In genomic region chr17:48538328-48538727, GRCm38 (mm10) we compare ENCODE assay signal across 8 mouse cellular contexts.
DNase-seq lines count a peak whose midpoint lies in the region; ATAC-seq lines count a peak whose summit lies in the region.

No protein-coding gene starts in this region.

- H3K27ac ChIP-seq in liver, embryonic 13.5 days, result no peak overlapping the region
- no peak overlapping the region for H3K27ac ChIP-seq in liver, embryonic 11.5 days (ENCODE audit: low read depth, low read length)

- WGBS in liver, embryonic 13.5 days (ENCODE audit: insufficient replicate concordance), result 68% methylated on average over 5 of the region's 5 CpGs
- 74% methylated on average over 5 of the region's 5 CpGs for WGBS in liver, embryonic 11.5 days

- no peak overlapping the region for H3K9ac ChIP-seq in liver, embryonic 13.5 days
- no peak overlapping the region for H3K9ac ChIP-seq in liver, embryonic 11.5 days (ENCODE audit: low read depth, low read length)

- peak; percentile 26 to 38 for DNase-seq in cerebellum, postnatal 36 days
- peak; percentile 23 for DNase-seq in liver, embryonic 13.5 days
- no peak for DNase-seq in liver, embryonic 11.5 days (ENCODE audit: low spot score)
- peak; percentile 38 for DNase-seq in brain, adult 2 months (ENCODE audit: low read depth, low spot score)
- DNase-seq in urinary bladder, postnatal 25 days (ENCODE audit: low spot score), result no peak

- no peaks in the 10 kb centered on the region; the same call in 1 of the 2 replicates for H3K27me3 ChIP-seq in liver, embryonic 13.5 days
- no peaks in the 10 kb centered on the region for H3K27me3 ChIP-seq in liver, embryonic 11.5 days (replicated peaks; ENCODE audit: control insufficient read depth, insufficient read depth, low read length)

- ATAC-seq in cerebellum, adult (ENCODE audit: insufficient number of reproducible peaks, low FRiP score, low TSS enrichment), result no peak
- ATAC-seq in liver, embryonic 13.5 days (ENCODE audit: low read depth), result no peak
- no peak for ATAC-seq in liver, embryonic 11.5 days (replicated peaks; ENCODE audit: low FRiP score)
- peak; percentile 57 for ATAC-seq in megakaryocyte progenitor cell, adult 5-6 weeks (replicated peaks; ENCODE audit: poor library complexity)
- ATAC-seq in megakaryocyte-erythroid progenitor cell, adult 5-6 weeks (replicated peaks; ENCODE audit: low FRiP score, low TSS enrichment, poor library complexity, severe bottlenecking), result no peak

- H3K36me3 ChIP-seq in liver, embryonic 13.5 days, result no peaks in the 10 kb centered on the region
- no peaks in the 10 kb centered on the region for H3K36me3 ChIP-seq in liver, embryonic 11.5 days (ENCODE audit: control insufficient read depth, insufficient read depth, low read length)

- H3K4me3 ChIP-seq in liver, embryonic 13.5 days (replicated peaks), result no peak overlapping the region
- no peak overlapping the region for H3K4me3 ChIP-seq in liver, embryonic 11.5 days (ENCODE audit: low read depth, low read length)

- H3K4me1 ChIP-seq in liver, embryonic 13.5 days (replicated peaks), result peaks cover 8% of the 10 kb centered on the region; the same call in 1 of the 2 replicates
- H3K4me1 ChIP-seq in liver, embryonic 11.5 days (replicated peaks; ENCODE audit: control insufficient read depth, insufficient read depth, low read length), result no peaks in the 10 kb centered on the region

- H3K9me3 ChIP-seq in liver, embryonic 13.5 days (replicated peaks), result no peaks in the 10 kb centered on the region
- no peaks in the 10 kb centered on the region for H3K9me3 ChIP-seq in liver, embryonic 11.5 days (ENCODE audit: control insufficient read depth, low read length)

- no peak overlapping the region for H3K4me2 ChIP-seq in liver, embryonic 13.5 days
- H3K4me2 ChIP-seq in liver, embryonic 11.5 days, result no peak overlapping the region

Comparison
In these comparisons a context has a peak if more than half of its experiments do, and no peak if none do; other contexts are left out.
1. DNase-seq: peak in cerebellum, postnatal 36 days (2 of 2), liver, embryonic 13.5 days (single experiment) and brain, adult 2 months (single experiment); none in liver, embryonic 11.5 days (single experiment) and urinary bladder, postnatal 25 days (single experiment).